Mouse (Mus musculus) heart, embryonic 12.5 days (tissue): ENCODE measurements around the gene Pmis2. TPM values are rescaled to one million over a fixed set of nuclear protein-coding genes. Genes with fewer than 3 reads are reported as not detected.

ENCODE experiments used
- ATAC-seq: fragments of 200-750 bp; cut with Nextera tagmentation; 2 replicates; pipeline ENCODE4 v1.8.0; 2017; ENCODE audit warnings: moderate TSS enrichment, moderate library complexity; ENCODE audit not compliant: insufficient number of reproducible peaks, low FRiP score
- H3K27ac ChIP-seq: fragments of 300-500 bp; sonication (generic); 2 replicates; pipeline ENCODE4 v1.5.1; 2016; ENCODE audit warnings: mild to moderate bottlenecking, moderate library complexity; ENCODE audit not compliant: poor library complexity, severe bottlenecking
- H3K27me3 ChIP-seq: fragments of 300-500 bp; sonication (generic); replicated peaks from 2 replicates; pipeline ENCODE4 v1.6.1; 2016; ENCODE audit warnings: mild to moderate bottlenecking, moderate library complexity
- H3K36me3 ChIP-seq: fragments of 300-500 bp; sonication (generic); 2 replicates; pipeline ENCODE4 v1.6.1; 2016; ENCODE audit warnings: mild to moderate bottlenecking, moderate library complexity
- H3K4me1 ChIP-seq: fragments of 300-500 bp; sonication (generic); replicated peaks from 2 replicates; pipeline ENCODE4 v1.6.1; 2016; ENCODE audit warnings: mild to moderate bottlenecking
- H3K4me2 ChIP-seq: fragments of 300-500 bp; sonication (generic); 2 replicates; pipeline ENCODE4 v1.6.1; 2016; ENCODE audit warnings: mild to moderate bottlenecking, moderate library complexity
- H3K4me3 ChIP-seq: fragments of 300-500 bp; sonication (generic); 2 replicates; pipeline ENCODE4 v1.5.1; 2016; ENCODE audit warnings: mild to moderate bottlenecking
- H3K9ac ChIP-seq: fragments of 300-500 bp; sonication (generic); 2 replicates; pipeline ENCODE4 v1.6.1; 2016; ENCODE audit warnings: mild to moderate bottlenecking, moderate library complexity
- H3K9me3 ChIP-seq: fragments of 300-500 bp; sonication (generic); replicated peaks from 2 replicates; pipeline ENCODE4 v1.6.1; 2016; ENCODE audit warnings: mild to moderate bottlenecking, moderate library complexity
- whole genome bisulfite sequencing: fragments of 180-500 bp; shearing (Covaris S2); methylation state at CpG from one replicate; pipeline ENCODE4 v1.1.7; 2016; 5-methylcytosine and 5-hydroxymethylcytosine counted together
- polyA plus RNA-seq: library from polyadenylated mRNA; unstranded; fragments of >200 nt; fragmentation: Nextera tagmentation; extraction: Ambion mirVana; gene quantifications from 2 replicates; pipeline ENCODE4 v1.2.1, GENCODE M21; 2016

The Pmis2 gene
- polyA plus RNA-seq, 1 experiment from 2014 or later: not detected

GRCm38 (mm10) chr7:30633762-30634412 lies 37.5 kb downstream of the Pmis2 start:
- Histone ChIP-seq H3K9me3 (no peaks in the 10 kb centered on the region), H3K27ac (no peak overlapping the region), H3K4me3 (peak overlapping the region; percentile 19), H3K4me2 (peak overlapping the region; percentile 54), H3K27me3 (peaks cover 57% of the 10 kb centered on the region), H3K36me3 (no peaks in the 10 kb centered on the region), H3K9ac (peak overlapping the region; percentile 1; the same call in 1 of the 2 replicates), H3K4me1 (peaks cover 24% of the 10 kb centered on the region)
- no peak for ATAC-seq
- 14% methylated on average over 27 of the region's 27 CpGs for WGBS

GRCm38 (mm10) chr7:30629013-30629412 lies 42.4 kb downstream of the Pmis2 start:
- Histone ChIP-seq H3K27me3 (peaks cover 37% of the 10 kb centered on the region), H3K4me2 (no peak overlapping the region), H3K4me1 (peaks cover 16% of the 10 kb centered on the region), H3K9ac (no peak overlapping the region), H3K36me3 (peaks cover 7% of the 10 kb centered on the region), H3K4me3 (no peak overlapping the region), H3K27ac (no peak overlapping the region), H3K9me3 (no peaks in the 10 kb centered on the region)
- ATAC-seq: no peak

DNA sequence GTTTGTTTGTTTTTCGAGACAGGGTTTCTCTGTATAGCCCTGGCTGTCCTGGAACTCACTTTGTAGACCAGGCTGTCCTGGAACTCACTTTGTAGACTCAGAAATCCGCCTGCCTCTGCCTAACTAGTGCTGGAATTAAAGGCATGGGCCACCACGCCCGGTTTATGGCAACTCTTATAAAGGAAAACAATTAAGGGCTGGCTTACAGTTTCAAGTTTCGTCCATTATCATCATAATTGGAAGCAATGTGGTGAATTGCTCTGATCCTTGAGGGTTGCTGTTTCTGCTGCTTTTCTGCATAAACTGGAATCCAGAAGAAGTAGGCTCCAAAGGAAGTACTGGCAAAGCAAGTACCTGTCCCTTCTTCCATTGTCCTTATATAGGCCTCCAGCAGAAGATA lies 44.8 kb downstream of the Pmis2 start:
- 77% methylated on average over 5 of the region's 5 CpGs for WGBS
- peaks cover 30% of the 10 kb centered on the region for H3K36me3 ChIP-seq
- no peaks in the 10 kb centered on the region for H3K9me3 ChIP-seq
- H3K4me2 ChIP-seq: peak overlapping the region; percentile 57; the same call in 1 of the 2 replicates
- H3K4me3 ChIP-seq: no peak overlapping the region; the same call in 1 of the 2 replicates
- ATAC-seq: no peak
- H3K4me1 ChIP-seq: peaks cover 22% of the 10 kb centered on the region
- H3K9ac ChIP-seq: no peak overlapping the region
- no peak overlapping the region for H3K27ac ChIP-seq
- H3K27me3 ChIP-seq: peaks cover 14% of the 10 kb centered on the region

DNA sequence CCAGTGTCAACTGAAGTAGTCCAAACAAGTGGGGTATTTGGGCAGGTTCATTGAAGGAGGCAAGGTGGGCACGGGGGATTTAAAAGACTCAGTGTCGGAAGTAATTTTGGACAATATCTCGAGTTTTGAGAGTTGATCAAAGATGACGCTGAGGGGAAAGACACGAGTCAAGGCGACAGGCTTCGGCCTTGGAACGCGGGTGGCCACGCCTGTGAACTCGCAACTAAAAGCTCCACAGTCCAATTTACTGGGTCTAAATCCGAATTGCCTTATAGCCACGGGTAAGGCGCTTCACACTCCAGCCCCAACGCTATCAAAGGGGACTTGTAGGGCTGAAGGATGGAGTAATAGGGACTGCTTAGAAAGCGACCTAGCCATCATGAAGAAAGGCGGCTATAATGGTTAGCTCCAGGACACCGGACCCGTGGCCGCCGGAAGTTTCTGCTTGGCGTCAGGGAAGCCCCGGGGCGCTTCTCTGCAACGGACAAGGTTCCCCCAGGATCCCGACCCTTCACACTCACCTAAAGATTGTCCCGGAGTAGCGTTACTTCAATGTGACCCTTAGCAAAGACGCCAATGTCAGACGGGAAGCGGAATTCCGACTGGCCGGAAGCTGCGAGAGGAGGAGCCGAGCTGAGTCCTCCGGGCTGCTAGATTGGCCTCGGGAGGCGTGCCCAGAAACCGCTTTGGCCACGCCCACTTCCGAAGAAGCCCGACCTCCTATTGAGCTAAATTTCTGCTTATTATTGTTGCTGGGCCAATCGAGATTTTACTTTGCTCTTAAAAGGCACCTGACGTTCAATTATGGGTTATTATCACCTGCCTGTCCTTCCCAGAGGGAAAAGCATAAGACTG lies 45.6 kb downstream of the Pmis2 start, which contains the start of gene Cox6b1:
Gene Cox6b1 (minus strand): TSS at position 622 of the 855 bp plus-strand sequence.
- Histone ChIP-seq H3K27ac (peak within 1 kb of the TSS; percentile 85), H3K27me3 (0 out of 2 replicates have a peak, but pooled peaks cover 9% of the 10 kb centered on the region), H3K4me1 (peaks cover 26% of the 10 kb centered on the region), H3K9me3 (no peaks in the 10 kb centered on the region), H3K4me2 (peak within 1 kb of the TSS; percentile 90), H3K4me3 (peak within 1 kb of the TSS; percentile 93), H3K36me3 (peaks cover 37% of the 10 kb centered on the region), H3K9ac (peak within 1 kb of the TSS; percentile 94)
- WGBS: 1% methylated on average over 44 of the region's 44 CpGs
- ATAC-seq: peak; percentile 91

Other genes starting within 250 kb of the Pmis2 start
- 0.95 and 1.3 TPM in 2 replicates for gene Nfkbid, start 249.9 kb downstream of the Pmis2 start, polyA plus RNA-seq
- 41.6 and 43.4 TPM in 2 replicates for gene Aplp1, start 226.1 kb downstream of the Pmis2 start, polyA plus RNA-seq
- gene Kirrel2, start 213.9 kb downstream of the Pmis2 start, polyA plus RNA-seq: 1.1 and 1.3 TPM in 2 replicates
- 0.06 and 0.23 TPM in 2 replicates for gene Nphs1, start 213.3 kb downstream of the Pmis2 start, polyA plus RNA-seq
- gene Prodh2, start 178.0 kb downstream of the Pmis2 start, polyA plus RNA-seq: 1.00 TPM in 1 of 2 replicates, not detected in the other
- 10.1 and 10.9 TPM in 2 replicates for gene Arhgap33, start 136.5 kb downstream of the Pmis2 start, polyA plus RNA-seq
- 30.5 and 31.6 TPM in 2 replicates for gene Hspb6, start 119.4 kb downstream of the Pmis2 start, polyA plus RNA-seq
- gene Proser3, start 119.3 kb downstream of the Pmis2 start, polyA plus RNA-seq: 9.3 and 12.7 TPM in 2 replicates
- gene Lin37, start 111.8 kb downstream of the Pmis2 start, polyA plus RNA-seq: 31.1 and 34.8 TPM in 2 replicates
- 82.4 and 88.8 TPM in 2 replicates for gene U2af1l4, start 108.3 kb downstream of the Pmis2 start, polyA plus RNA-seq
- gene Gm49396, start 108.3 kb downstream of the Pmis2 start, polyA plus RNA-seq: 10.5 and 10.6 TPM in 2 replicates
- gene Psenen, start 108.0 kb downstream of the Pmis2 start, polyA plus RNA-seq: 115 and 124 TPM in 2 replicates
- 2.7 and 3.7 TPM in 2 replicates for gene Igflr1, start 106.2 kb downstream of the Pmis2 start, polyA plus RNA-seq
- 4.9 and 5.1 TPM in 2 replicates for gene Kmt2b, start 82.9 kb downstream of the Pmis2 start, polyA plus RNA-seq
- gene Zbtb32, start 72.7 kb downstream of the Pmis2 start, polyA plus RNA-seq: 0.09 and 0.44 TPM in 2 replicates
- gene Upk1a, start 58.8 kb downstream of the Pmis2 start, polyA plus RNA-seq: 0.44 and 2.5 TPM in 2 replicates
- 1,789 and 1,831 TPM in 2 replicates for gene Cox6b1, start 45.5 kb downstream of the Pmis2 start, polyA plus RNA-seq
- gene Etv2, start 35.8 kb downstream of the Pmis2 start, polyA plus RNA-seq: 1.1 and 1.4 TPM in 2 replicates
- gene Rbm42, start 21.3 kb downstream of the Pmis2 start, polyA plus RNA-seq: 96.5 and 103 TPM in 2 replicates
- gene Haus5, start 6.6 kb downstream of the Pmis2 start, polyA plus RNA-seq: 35.4 and 36.3 TPM in 2 replicates
- gene 2200002J24Rik, start 27.3 kb upstream of the Pmis2 start, polyA plus RNA-seq: 1.2 and 1.5 TPM in 2 replicates
- 0.78 and 0.98 TPM in 2 replicates for gene Atp4a, start 40.6 kb upstream of the Pmis2 start, polyA plus RNA-seq
- gene Tmem147, start 57.9 kb upstream of the Pmis2 start, polyA plus RNA-seq: 158 and 165 TPM in 2 replicates
- not detected in 2 replicates for gene Gapdhs, start 72.1 kb upstream of the Pmis2 start, polyA plus RNA-seq
- gene Sbsn, start 79.9 kb upstream of the Pmis2 start, polyA plus RNA-seq: 0.58 and 0.72 TPM in 2 replicates
- gene Dmkn, start 92.2 kb upstream of the Pmis2 start, polyA plus RNA-seq: 1.1 TPM in 2 replicates
- gene Krtdap, start 116.3 kb upstream of the Pmis2 start, polyA plus RNA-seq: not detected in 2 replicates
- gene Ffar2, start 152.2 kb upstream of the Pmis2 start, polyA plus RNA-seq: not detected in 2 replicates
- not detected in 2 replicates for gene Ffar3, start 184.6 kb upstream of the Pmis2 start, polyA plus RNA-seq
- not detected in 2 replicates for gene Ffar1, start 190.0 kb upstream of the Pmis2 start, polyA plus RNA-seq
- gene Cd22, start 208.7 kb upstream of the Pmis2 start, polyA plus RNA-seq: not detected in 2 replicates
- 0.18 TPM in 1 of 2 replicates, not detected in the other for gene Mag, start 243.3 kb upstream of the Pmis2 start, polyA plus RNA-seq